Mouse (Mus musculus) liver, embryonic 15.5 days (tissue): ENCODE measurements around the gene Nlk. TPM values are rescaled to one million over a fixed set of nuclear protein-coding genes. Genes with fewer than 3 reads are reported as not detected.

Experiments
- ATAC-seq: fragments of 200-750 bp; cut with Nextera tagmentation; 2 replicates; pipeline ENCODE4 v1.8.0; 2017; ENCODE audit warnings: moderate number of reproducible peaks, mild to moderate bottlenecking, moderate library complexity; ENCODE audit not compliant: insufficient read depth
- H3K27ac ChIP-seq: fragments of 300-500 bp; sonication (generic); replicated peaks from 2 replicates; pipeline ENCODE4 v1.5.1; 2015; ENCODE audit warnings: mild to moderate bottlenecking, inconsistent platforms
- H3K27me3 ChIP-seq: fragments of 300-500 bp; sonication (generic); 2 replicates; pipeline ENCODE4 v1.6.1; 2015; ENCODE audit warnings: mild to moderate bottlenecking, inconsistent platforms
- H3K36me3 ChIP-seq: fragments of 300-500 bp; sonication (generic); replicated peaks from 2 replicates; pipeline ENCODE4 v1.6.1; 2015; ENCODE audit warnings: moderate library complexity, mild to moderate bottlenecking, inconsistent platforms
- H3K4me1 ChIP-seq: fragments of 300-500 bp; sonication (generic); replicated peaks from 2 replicates; pipeline ENCODE4 v1.6.1; 2015; ENCODE audit warnings: inconsistent platforms
- H3K4me2 ChIP-seq: fragments of 300-500 bp; sonication (generic); 2 replicates; pipeline ENCODE4 v1.6.1; 2015; ENCODE audit warnings: moderate library complexity, mild to moderate bottlenecking, inconsistent platforms
- H3K4me3 ChIP-seq: fragments of 300-500 bp; sonication (generic); replicated peaks from 2 replicates; pipeline ENCODE4 v1.5.1; 2015; ENCODE audit warnings: mild to moderate bottlenecking, inconsistent platforms
- H3K9ac ChIP-seq: fragments of 300-500 bp; sonication (generic); 2 replicates; pipeline ENCODE4 v1.6.1; 2015; ENCODE audit warnings: moderate library complexity, mild to moderate bottlenecking, inconsistent platforms
- H3K9me3 ChIP-seq: fragments of 300-500 bp; sonication (generic); replicated peaks from 2 replicates; pipeline ENCODE4 v1.6.1; 2016; ENCODE audit warnings: inconsistent platforms
- WGBS: fragments of 180-500 bp; shearing (Covaris S2); methylation state at CpG from one replicate; pipeline ENCODE4 v1.1.7; 2015; ENCODE audit warnings: mixed read lengths; ENCODE audit not compliant: insufficient replicate concordance; 5-methylcytosine and 5-hydroxymethylcytosine counted together
- polyA plus RNA-seq: library from polyadenylated mRNA; unstranded; fragments of >200 nt; fragmentation: Nextera tagmentation; extraction: Ambion mirVana; gene quantifications from 2 replicates; pipeline ENCODE4 v1.2.1, GENCODE M21; 2015

The Nlk gene
- polyA plus RNA-seq, 1 experiment from 2014 or later, result 4.1 TPM

DNA sequence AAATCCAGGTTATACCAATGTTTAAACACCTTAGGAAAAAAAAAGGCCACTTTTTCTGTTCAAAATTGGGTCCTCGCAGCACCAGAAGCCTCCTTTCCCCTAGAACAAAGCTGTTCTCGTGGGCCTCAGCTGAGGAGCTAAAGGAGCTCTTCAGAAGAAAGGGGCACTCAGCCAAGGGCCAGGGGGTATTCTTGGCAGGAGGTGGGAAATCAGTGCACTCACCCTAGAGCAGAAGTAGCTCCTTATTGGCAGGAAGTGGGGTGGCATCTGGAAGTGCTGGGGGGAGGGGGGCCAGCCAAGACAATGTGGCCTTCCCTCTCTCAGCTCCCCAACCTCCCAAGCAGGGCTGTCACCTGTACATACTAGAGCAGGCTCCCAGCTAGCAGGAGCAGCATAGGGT, 172.3 kb downstream of the Nlk start:
- H3K4me3 ChIP-seq, result no peak overlapping the region
- WGBS, result 68% methylated on average over 2 of the region's 2 CpGs
- H3K9ac ChIP-seq, result no peak overlapping the region
- H3K9me3 ChIP-seq, result no peaks in the 10 kb centered on the region
- no peak for ATAC-seq
- no peak overlapping the region for H3K4me2 ChIP-seq
- no peaks in the 10 kb centered on the region for H3K27me3 ChIP-seq
- H3K4me1 ChIP-seq, result no peaks in the 10 kb centered on the region
- no peak overlapping the region for H3K27ac ChIP-seq
- H3K36me3 ChIP-seq, result peaks cover 85% of the 10 kb centered on the region

DNA sequence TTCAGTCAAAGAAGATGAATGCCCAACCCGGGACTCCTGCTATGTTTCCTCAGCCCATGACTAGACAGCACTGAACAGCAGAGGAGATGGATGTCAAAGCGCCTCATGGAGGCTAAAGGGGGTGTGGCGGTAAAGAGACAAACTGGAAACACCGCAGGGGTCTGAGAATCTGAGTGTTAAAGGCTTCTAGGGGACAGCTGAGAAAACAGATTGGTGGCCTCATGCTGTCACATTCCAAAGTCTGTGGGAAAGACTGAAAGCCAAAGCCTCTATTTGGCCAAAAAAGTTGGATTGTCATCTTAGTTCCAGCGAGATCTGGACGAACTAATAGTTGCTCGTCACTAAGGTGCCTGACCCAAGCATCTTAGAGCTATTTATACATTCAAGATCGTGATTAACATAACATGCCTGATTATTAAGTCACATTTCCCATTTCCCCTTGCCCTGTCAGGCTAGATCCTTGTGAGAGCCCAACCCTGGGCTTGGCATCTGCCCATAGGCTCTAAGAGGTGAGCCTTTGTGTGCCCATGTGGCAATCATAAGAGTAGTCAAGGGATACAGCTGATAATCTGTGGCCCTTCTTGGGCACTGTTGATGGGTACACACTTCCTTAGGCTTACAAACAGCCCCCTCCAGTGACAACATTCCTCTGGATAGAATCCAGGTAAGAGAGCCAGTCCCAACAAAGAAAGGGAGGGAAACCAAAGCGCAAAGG, 173.8 kb downstream of the Nlk start:
- Histone ChIP-seq H3K9me3 (no peaks in the 10 kb centered on the region), H3K4me1 (no peaks in the 10 kb centered on the region), H3K27ac (no peak overlapping the region), H3K36me3 (peaks cover 89% of the 10 kb centered on the region), H3K4me3 (no peak overlapping the region), H3K27me3 (no peaks in the 10 kb centered on the region), H3K9ac (no peak overlapping the region), H3K4me2 (no peak overlapping the region)
- WGBS, result 76% methylated on average over 9 of the region's 9 CpGs
- ATAC-seq, result no peak

DNA sequence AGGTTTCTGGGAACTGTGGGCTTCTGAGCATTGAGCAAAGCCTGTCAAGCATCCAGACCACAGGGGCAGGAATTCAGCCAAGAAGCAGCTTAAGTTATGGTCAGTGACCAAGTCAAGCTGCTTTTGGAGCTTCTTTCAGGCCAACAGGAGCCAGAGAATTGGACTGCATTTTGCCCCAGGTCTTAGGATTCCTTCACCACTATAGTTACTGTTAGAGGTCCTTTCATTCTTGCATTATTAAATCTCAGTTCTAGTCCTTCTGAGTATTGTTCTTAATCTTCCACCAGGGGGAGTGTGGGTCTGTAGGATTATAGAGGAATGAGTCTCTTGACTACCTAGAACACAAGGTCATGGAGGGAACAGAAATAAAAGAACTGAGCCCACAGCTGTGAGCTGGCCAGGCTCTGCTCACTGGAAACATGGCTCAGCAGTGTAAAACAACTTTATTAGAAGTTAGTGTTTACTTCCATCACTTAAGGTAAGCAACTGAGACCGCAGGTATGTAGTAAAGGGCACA, 174.6 kb downstream of the Nlk start:
- Histone ChIP-seq H3K4me1 (no peaks in the 10 kb centered on the region), H3K9me3 (no peaks in the 10 kb centered on the region), H3K4me3 (no peak overlapping the region), H3K4me2 (no peak overlapping the region), H3K36me3 (peaks cover 94% of the 10 kb centered on the region), H3K27me3 (no peaks in the 10 kb centered on the region), H3K27ac (no peak overlapping the region), H3K9ac (no peak overlapping the region)
- 94% methylated on average over 1 of the region's 1 CpGs for WGBS
- ATAC-seq, result no peak

DNA sequence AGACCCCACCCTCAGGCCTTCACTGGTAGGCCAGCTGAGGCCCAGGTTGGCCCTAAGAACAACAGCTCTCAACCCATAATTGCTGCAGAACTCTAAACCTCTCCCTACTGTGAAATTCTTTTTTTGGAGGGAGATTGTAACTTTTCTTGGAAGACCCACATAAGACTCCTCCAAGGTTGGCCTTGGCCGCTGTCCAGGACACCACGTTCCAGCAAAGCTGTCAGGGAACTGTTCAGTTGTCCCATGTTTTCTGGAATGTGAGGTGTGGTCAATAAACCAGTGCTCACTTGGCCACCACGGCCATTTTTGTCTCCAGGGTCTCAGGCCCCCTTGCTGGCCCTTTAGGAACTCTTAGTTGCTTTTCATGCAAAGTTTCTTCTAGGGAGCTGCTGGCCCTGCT, 175.3 kb downstream of the Nlk start:
- Histone ChIP-seq H3K9ac (no peak overlapping the region), H3K4me1 (no peaks in the 10 kb centered on the region), H3K4me3 (no peak overlapping the region), H3K9me3 (no peaks in the 10 kb centered on the region), H3K27me3 (no peaks in the 10 kb centered on the region), H3K27ac (no peak overlapping the region), H3K36me3 (peaks cover 89% of the 10 kb centered on the region), H3K4me2 (no peak overlapping the region)
- WGBS, result 67% methylated on average over 3 of the region's 3 CpGs
- no peak for ATAC-seq

DNA sequence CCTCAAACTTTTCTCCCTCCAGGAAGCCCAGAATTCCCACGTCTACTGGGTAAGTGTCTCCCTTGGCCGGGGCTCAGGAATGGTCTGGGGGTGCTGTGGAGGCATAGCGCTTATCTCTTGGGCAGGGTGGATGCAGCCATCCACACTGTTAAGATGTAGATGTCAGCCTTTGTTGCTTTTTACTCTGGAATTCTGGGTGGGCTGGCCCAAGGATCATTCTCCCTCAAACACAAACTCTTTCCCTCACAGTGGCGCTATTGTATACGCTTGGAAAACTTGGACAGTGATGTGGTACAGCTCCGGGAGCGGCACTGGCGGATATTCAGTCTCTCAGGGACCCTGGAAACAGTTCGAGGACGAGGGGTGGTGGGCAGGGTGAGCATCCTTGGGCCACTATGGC, 178.2 kb downstream of the Nlk start:
- H3K9ac ChIP-seq, result no peak overlapping the region
- H3K4me2 ChIP-seq, result no peak overlapping the region
- H3K27me3 ChIP-seq, result no peaks in the 10 kb centered on the region
- no peak for ATAC-seq
- peaks cover 82% of the 10 kb centered on the region for H3K36me3 ChIP-seq
- no peak overlapping the region for H3K27ac ChIP-seq
- no peaks in the 10 kb centered on the region for H3K9me3 ChIP-seq
- H3K4me3 ChIP-seq, result no peak overlapping the region
- no peaks in the 10 kb centered on the region for H3K4me1 ChIP-seq
- WGBS, result 79% methylated on average over 10 of the region's 10 CpGs

Other genes with a start within 250 kb of the Nlk start
- gene Slc46a1, start 231.7 kb downstream of the Nlk start, polyA plus RNA-seq, result 6.5 and 7.8 TPM in 2 replicates
- gene Sarm1, start 199.6 kb downstream of the Nlk start, polyA plus RNA-seq, result 0.17 and 0.20 TPM in 2 replicates
- gene Vtn, start 198.3 kb downstream of the Nlk start, polyA plus RNA-seq, result 675 and 834 TPM in 2 replicates
- 0.25 and 0.29 TPM in 2 replicates for gene Sebox, start 193.9 kb downstream of the Nlk start, polyA plus RNA-seq
- 20.0 and 20.4 TPM in 2 replicates for gene Tmem199, start 185.2 kb downstream of the Nlk start, polyA plus RNA-seq
- gene Poldip2, start 185.2 kb downstream of the Nlk start, polyA plus RNA-seq, result 61.4 and 66.3 TPM in 2 replicates
- 14.9 and 17.1 TPM in 2 replicates for gene Tnfaip1, start 161.0 kb downstream of the Nlk start, polyA plus RNA-seq
- 57.7 and 66.1 TPM in 2 replicates for gene Ift20, start 161.0 kb downstream of the Nlk start, polyA plus RNA-seq
- gene Tmem97, start 146.6 kb downstream of the Nlk start, polyA plus RNA-seq, result 101 and 112 TPM in 2 replicates
- gene Ccnq, start 54.4 kb upstream of the Nlk start, polyA plus RNA-seq, result 14.8 and 16.5 TPM in 2 replicates
- 10.7 and 14.0 TPM in 2 replicates for gene Lyrm9, start 129.2 kb upstream of the Nlk start, polyA plus RNA-seq
- gene Nos2, start 223.4 kb upstream of the Nlk start, polyA plus RNA-seq, result 0.03 and 0.06 TPM in 2 replicates